Mouse (Mus musculus): ENCODE data around the gene Glipr2.

The Glipr2 gene

DNA sequence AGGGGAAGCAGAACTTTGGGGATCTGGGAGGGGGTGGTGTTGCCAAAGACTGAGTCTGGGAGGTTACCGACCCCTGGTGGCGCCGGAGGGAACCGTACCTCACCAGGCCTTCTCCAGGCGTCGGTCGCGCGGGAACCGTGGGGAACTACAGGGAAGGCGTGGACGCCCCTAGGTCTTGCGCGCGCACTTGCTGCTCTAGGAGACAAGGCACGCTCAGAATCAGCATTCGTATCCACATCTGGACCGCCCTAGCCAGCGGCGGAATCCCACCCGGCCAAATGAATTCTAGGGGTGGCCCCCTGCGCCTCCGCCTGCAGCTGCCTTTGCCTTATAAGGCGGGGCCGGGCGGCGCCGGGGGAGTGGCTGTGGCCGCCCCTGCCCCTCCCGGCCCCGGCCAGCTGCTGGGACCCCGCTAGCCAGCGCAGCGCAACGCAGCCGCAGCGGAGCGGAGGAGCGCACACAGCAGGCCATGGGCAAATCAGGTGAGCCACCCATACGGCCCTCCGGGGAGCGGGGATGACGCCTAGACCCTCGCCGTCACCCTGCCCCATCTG, at the start of gene Glipr2:
Gene Glipr2, plus strand, starts transcription at position 110 of the 554 bp plus-strand sequence.
- DNase-seq (ENCODE audit: inconsistent ontology term): peak; percentile 93

DNA sequence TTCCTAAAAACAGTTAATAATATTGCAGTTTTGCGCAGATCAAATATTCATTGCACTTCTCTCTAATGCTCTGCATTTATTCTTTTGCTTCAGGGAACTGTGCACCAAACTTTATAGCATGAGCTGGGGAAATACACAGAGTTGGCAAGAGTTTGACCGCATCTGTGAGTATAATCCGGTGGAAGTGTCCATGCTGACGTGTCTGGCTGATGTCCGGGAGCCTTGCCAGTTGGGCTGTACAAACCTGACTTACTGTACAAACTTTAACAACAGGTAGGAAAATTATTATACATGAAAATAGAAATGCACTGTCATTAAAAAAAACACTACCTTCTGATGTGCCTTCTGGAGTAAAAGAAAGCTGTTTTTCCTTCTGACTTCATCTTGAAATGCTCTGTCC, 39.0 kb upstream of the Glipr2 start:
- DNase-seq (ENCODE audit: inconsistent ontology term): no peak

DNA sequence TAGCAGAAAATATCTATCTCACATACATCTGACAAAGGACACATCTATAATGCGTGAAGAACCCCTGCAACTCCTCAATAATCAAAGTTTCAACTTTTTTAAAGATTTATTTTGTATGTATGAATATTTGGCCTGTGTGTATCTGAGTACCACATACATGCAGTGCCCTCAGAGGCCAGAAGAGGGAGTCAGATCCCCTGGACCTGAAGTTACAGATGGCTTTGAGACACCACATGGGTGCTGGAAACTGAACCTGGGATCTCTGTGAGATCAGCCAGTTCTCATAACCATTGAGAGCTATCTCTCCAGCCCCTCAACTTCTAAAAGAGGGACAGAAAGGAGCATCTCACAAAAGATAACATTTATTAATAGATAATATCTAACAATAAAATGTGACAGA, 36.6 kb upstream of the Glipr2 start:
- no peak for DNase-seq (ENCODE audit: inconsistent ontology term)

DNA sequence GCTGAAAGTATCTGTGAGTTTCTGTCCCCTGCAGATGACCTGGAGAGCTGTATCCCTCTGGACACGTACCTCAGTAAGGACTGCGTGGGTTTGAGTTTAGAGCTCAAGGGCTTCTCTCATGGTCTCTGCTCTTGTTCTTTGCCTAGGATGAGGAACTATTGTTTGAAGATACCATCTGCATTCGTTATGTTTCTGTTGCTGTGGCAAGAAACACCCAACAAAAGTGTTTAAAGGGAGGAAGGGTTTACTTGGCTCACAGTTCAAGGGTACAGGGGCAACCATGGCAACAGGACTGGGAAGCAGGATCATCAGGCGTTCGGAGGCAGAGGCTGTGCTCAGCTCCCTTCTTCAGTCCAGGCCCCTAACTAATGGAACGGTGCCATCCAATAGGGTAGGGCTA, 32.1 kb upstream of the Glipr2 start:
- DNase-seq (ENCODE audit: inconsistent ontology term): no peak

DNA sequence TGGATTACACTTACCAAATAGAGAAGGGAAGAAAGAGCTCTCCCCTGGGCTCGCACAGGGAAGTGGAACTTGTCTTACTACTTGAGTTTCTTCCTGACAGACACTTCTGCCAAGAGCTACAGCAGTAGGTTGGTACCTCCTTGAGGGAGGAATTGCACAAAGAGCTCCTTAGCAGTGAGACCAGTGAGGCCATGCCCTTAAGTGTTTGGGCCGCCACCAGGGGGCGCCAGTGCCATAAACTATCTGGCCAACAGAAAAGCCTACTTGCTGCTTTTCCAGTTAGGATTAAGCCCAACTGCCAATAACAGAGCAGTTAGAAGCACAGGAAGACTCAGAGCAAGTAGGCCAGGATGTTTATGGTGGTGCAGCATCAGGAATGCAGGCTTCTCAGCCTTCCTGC, 31.4 kb upstream of the Glipr2 start:
- DNase-seq (ENCODE audit: inconsistent ontology term): peak; percentile 93

DNA sequence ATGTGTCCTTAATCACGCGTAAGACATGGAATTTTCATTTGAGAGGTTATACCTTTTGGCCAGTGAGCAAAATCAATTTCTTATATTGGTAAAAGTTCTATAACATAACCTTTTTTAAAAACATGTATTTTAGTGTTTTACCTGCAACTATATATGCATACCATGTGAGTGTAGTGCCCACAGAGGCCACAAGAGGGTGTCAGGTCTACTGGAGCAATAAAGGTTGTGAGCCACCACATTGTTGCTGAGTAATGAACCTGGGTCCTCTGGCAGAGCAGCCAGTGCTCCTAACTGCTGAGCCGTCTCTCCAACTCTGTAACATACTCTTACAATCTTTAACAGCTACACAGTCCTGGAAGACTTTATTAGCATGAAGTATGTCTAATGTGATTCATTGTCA, 29.4 kb upstream of the Glipr2 start:
- DNase-seq (ENCODE audit: inconsistent ontology term): no peak

DNA sequence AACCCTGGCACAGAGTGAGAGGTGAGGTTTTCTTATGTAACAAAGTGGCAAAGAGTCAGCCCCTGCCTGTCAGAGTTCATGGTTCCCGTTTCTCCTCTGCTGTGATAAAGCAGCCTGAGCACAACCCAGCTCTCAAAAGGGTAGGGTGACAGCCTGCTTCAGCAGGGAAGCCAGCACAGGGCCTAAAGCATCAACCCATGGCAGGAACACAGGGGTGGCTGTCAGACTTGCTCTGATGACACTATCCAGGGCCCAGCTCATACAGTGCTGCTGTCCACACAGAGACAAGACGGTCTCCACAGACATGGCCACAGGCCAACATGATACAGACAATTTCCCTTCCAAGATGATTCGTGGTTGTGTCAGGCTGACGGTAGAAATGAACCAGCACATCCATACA, 25.3 kb upstream of the Glipr2 start:
- no peak for DNase-seq (ENCODE audit: inconsistent ontology term)

DNA sequence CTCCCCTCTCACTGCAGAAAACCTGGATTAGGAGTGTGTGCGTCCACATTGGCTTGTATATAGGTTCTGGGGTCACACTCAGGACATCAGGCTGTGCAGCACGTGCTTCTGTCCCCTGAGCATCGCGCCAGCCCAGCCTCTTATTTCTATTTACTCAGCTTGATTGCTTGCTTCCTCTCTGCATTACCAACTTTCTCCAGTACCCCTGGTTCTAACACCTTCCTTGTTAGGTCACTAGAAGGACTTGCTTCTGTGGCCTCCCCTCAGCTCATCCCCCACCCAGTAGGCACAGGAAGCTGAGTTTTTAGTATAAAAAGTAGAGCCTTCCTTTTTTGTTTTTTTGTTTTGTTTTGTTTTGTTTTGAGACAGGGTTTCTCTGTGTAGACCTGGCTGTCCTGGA, 21.0 kb upstream of the Glipr2 start:
- no peak for DNase-seq (ENCODE audit: inconsistent ontology term)

DNA sequence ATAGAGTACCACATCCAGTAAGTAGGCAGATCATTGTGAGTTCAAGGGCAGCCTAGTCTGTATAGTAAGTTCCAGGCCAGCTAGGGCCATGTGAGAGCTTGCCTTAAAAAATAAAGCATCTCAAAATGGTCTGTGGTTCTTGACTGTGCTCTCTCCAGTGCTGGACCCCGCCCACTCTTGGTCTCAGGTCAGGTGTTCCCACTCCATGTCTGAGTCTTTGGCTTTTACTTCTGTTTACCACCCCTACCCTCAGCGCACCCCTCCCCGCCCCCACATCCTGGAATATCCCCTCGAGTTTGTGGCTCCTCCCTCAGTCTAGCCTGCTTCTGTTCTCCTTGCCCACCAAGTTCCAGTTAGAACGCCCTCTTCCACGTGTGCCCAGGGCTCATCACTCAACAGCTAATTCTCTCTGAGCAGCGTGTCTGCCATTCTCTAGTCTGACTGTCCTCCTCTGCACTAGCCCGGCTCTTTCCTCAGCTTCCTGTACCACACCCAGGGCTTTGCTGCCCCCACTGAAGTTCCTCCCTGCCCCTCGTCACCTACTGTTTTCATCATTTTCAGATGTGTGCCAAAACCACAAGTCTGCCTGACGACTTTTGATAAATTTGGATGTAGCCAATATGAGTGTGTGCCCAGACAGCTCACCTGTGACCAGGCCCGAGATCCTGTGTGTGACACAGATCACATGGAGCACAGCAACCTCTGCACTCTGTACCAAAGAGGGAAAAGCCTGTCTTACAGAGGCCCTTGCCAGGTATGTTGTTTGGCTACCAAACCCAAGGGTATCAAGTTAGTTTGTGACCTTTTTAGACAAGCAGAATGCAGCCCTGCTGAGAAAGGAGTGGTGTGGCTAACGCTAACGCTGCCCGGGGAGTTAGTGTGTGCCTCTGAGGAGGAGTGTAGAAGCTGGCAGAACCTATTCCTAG, 20.2 kb upstream of the Glipr2 start:
- no peak for DNase-seq (ENCODE audit: inconsistent ontology term)

DNA sequence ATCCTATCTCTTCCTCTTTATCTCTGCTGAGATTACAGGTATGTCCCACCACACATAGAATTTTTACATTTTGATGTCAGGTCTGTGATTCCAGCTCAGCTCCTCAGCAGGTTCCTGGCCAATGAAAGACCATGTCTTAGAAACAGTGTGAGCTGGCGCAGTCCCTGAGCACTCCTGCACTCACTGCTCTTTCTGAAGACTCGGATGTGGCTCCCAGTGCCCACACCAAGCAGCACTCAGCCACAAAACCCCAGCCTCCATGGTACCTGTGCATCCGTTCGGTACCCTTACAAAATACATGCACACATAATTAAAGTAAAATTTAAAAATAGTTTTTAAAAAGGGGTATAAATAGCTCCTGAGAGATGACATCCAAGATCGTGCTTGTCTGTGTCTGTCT, 15.9 kb upstream of the Glipr2 start:
- no peak for DNase-seq (ENCODE audit: inconsistent ontology term)

DNA sequence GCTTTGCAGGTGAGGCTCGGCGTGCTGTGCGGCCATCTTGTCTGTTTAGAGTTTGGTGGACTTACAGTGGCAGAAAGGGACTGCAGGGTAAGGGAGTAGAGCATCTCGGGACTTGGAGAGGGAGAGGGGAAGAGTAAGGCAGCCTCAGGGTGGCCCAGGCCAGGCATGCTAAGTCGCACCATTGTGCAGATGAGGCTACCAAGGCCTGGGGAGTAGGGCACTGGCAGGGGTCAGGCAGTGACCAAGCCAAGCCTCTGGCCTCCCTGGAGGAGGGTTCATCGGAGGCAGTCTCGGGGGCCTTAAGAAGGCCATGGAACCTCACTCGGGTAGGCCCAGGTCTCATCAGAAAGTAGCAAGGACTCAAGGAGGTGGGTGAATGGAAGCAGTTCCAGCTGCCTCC, 14.8 kb upstream of the Glipr2 start:
- DNase-seq (ENCODE audit: inconsistent ontology term): no peak

DNA sequence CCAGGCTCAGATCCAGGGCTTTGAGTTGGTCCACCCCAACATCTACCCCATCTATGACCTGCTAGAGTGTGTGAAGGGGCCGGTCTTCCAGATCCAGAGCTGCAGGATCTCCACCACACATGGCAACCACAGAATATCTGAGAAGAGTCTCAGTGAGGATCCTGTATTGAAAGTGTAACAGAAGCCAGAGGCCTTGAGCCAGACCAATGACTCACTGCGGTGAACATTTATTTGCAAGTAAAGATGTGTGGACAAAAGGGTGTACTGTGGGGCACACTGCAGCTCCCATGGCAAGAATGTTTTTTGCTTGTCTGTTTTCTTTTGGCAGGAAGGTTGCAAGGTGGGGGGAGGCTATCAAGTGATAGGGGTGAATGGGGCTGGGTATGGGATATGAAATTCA, 9.6 kb upstream of the Glipr2 start:
- DNase-seq (ENCODE audit: inconsistent ontology term): peak; percentile 61

DNA sequence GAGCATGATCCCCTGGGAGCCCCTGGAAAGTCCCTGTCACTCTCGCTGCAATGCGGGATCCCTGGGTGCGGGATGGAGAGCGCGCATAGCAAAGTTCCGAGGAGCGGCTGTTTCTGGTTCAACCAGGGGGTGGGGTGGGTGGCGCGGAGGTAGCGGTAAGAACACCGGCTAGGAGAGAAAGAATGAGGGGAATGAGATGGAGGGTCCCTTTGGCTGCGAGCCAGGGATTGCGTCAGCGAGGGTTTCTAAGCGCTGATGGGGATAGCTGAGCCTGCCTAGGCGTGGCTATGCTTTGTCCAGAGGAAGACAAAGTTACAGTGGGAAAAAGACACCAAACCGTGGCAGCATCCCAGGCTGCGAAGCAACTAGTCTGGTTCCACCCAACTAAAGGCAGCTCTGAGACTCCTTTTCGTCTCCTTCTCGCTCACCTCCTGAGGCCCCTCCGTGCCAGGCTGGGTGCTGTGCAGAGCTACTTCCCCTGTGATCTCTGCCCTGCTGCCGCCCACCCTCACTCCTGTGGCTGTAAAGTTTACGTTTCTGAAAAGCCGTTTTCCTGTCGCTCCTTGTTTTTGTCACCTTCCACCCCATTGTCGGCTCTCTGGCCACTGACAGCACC, 753 bp downstream of the Glipr2 start:
- DNase-seq (ENCODE audit: inconsistent ontology term): peak; percentile 78

DNA sequence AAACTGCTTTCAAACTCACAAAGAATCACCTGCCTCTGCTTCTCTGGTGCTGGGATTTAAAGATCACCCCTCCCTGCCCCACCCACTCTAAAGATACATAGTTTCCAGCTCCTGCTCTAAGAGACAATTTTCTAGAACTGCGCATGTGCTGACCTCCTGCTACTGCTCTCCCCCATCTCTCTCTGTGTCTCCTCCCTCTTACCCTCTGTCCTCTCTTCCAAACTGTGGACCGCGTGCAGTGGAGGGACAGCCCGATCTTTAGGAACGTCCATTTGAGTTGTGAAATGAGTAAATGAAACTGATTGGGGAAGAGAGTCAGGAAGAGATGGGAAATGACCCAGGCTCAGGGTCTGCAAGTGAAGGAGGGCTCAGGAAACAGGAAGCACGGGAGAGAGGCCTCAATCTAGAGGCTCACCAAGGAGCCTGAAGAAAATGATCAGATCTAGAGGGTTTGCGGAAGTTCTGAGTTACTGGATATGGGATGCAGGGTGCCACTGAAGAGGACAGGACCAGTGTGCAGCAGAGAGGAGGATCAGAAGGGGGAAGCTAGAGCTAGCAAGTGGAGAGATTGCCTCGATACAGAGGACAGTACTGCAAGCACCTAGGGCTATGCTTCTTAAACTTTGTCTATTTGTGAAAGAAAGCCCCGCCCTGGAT, 2.5 kb downstream of the Glipr2 start:
- DNase-seq (ENCODE audit: inconsistent ontology term): no peak

DNA sequence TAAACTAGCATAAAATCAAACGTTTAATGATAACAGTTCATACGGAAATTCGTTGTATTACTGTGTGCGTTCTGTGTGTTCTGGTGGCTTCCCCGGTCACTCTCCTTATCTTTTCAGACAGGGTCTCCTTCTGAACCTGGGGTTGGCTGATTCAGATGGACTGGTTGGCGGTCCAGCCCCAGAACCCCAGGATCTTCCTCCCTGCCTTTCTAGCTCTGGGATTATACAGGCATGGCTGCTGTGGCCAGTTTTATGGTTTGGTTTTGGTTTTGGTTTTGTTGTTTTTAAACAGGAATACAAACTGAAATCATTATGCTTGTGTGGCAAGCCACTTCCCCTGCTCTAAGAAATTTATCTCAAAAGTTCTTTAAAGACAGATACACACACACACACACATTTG, 3.0 kb downstream of the Glipr2 start:
- no peak for DNase-seq (ENCODE audit: inconsistent ontology term)

DNA sequence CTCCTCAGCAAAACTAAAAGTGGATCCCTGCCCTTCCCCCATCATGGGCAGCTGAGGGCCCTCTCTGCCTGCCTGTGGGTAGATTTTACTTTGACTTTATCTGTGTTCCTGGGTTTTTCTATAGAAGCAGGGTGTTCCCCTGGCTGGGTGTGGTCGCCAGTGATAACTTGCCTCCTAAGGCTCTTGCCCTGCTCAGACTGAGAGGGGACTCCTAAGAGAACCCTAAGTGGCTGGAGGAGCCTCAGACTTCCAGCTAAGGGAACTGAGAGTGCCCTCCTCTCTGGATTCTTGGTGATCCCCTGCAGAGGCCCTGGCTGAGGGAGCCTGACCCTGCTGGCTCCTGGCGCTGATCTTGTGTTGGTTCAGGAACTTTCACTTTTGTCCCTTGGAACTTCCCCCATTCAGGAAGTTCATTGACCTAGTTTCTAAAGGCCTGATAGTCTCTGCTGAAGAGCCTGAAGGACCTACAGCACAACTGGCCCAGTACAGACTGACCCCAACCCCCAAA, 7.2 kb downstream of the Glipr2 start:
- peak; percentile 52 for DNase-seq (ENCODE audit: inconsistent ontology term)

DNA sequence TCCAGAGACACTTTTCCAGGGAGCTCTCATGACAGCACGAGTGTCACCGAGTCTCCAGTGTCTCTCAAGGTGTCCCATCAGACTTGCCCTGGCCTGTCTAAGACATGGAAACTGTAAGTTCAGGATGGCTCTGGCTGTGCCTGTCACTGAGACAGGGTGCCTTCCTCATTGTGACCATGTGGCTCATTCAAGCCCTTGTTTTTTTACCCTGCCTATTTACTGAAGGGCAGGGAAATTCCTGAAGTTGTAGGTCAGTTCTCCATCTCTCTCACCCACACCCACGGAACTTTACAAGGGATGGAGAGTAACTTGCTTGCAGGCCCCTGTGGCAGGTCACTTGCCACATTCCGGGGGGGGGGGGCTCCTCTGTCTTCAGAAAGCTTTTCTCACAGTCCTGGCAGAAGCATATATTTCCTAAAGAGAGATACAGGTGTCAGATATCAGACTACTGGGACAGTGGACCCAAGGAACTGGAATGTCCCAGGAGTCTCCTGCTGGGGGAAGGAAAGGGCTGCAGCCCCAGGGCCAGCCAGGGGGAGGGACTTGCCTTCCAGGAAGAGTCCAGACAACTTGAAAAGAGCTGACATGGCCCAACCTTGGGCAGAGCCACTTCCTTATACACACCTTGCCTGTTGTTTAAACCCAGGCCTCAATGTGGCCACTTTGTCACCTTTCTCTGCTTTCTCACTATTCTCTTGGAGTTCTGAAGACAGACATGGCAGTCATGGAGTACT, 7.9 kb downstream of the Glipr2 start:
- DNase-seq (ENCODE audit: inconsistent ontology term): peak; percentile 74

DNA sequence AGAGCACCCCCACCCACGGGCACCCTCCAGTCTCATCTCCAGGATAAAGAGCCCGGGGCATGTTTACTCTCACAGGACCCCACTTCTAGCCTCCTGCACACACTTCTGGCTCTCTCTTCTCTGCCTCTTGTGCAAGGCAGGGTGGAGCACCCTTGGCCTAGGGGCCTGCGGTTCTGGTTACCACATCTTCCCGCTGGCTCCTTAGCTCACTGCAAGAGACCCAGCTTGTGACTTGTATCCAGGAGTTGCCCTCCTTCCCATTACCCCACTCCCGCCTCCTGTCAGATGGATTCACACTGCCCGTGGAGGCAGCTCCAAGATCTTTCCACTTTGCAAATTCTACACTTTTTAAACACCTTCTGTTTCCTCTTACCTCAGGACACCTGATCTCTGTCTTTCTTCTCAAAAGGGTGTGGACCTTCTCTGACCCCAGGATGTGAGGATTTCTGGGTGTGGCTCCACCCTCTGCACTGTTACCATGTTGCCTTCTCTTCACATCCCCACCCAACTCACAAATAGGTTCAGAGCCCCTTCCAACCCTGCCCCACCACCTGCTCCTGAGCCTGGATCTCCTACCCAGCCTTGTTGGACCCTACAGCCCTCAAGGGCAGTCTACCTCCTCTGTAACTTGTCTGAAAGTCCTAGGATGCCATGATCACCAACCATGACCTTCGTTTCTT, 8.8 kb downstream of the Glipr2 start:
- DNase-seq (ENCODE audit: inconsistent ontology term): no peak

DNA sequence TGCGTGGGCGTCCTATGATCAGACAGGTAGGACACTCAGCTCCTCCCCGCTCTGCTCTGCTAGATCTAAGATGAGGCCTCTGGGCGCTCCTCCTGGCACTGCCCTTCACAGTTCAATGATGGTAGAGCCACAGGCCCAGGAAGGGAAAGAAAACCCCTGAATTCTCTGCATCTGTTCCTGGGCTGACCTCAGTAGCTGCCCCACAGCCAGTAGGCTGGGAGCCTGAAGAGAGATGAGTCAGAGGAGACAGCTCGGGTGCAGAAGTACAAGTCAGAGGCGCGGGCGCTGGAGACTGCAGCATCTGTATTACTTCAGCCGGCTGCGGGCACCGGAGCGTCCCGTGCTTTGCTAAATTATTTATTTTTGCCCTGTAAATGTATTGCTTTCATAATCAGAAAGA, 11.4 kb downstream of the Glipr2 start:
- peak; percentile 71 for DNase-seq (ENCODE audit: inconsistent ontology term)

DNA sequence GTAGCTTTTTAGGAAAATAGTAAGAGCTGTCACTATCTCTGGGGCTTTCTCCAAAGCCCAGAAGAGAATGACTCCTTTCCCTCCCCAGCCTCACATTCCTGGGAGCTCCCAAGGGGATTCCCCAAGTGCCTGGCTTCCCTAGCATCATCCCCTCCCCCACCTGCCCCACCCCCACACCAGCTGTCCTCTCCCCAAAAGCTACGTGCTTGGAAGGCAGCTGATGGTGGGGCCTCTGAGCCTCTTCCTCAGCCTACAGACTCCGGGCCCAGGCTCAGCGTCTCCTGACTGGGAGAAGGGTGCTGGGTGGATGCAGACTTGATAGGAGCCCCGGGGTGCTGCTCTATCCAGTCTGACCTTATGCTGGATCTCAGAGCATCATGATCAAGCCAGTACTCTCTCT, 12.2 kb downstream of the Glipr2 start:
- DNase-seq (ENCODE audit: inconsistent ontology term): peak; percentile 65
